Mouse (Mus musculus): Measurements from ENCODE around the gene Fndc3b. TPM values are rescaled to one million over a fixed set of nuclear protein-coding genes. Genes with fewer than 3 reads are reported as not detected.

Fndc3b gene
- polyA plus RNA-seq, 1 experiment from 2014 or later: 13.2 TPM

GRCm38 (mm10) chr3:27686732-27687491 lies 24.2 kb downstream of the Fndc3b start:
- 88% methylated on average over 19 of the region's 19 CpGs for WGBS
- H3K4me3 ChIP-seq (replicated peaks): no peak overlapping the region
- H3K27me3 ChIP-seq: no peaks in the 10 kb centered on the region
- H3K27ac ChIP-seq: no peak overlapping the region
- no peak overlapping the region for H3K4me2 ChIP-seq
- H3K4me1 ChIP-seq: peaks cover 3% of the 10 kb centered on the region; the same call in 1 of the 2 replicates
- H3K9ac ChIP-seq: no peak overlapping the region
- no peaks in the 10 kb centered on the region for H3K9me3 ChIP-seq
- no peaks in the 10 kb centered on the region for H3K36me3 ChIP-seq (replicated peaks)
- no peak for ATAC-seq (ENCODE audit: low FRiP score)

DNA sequence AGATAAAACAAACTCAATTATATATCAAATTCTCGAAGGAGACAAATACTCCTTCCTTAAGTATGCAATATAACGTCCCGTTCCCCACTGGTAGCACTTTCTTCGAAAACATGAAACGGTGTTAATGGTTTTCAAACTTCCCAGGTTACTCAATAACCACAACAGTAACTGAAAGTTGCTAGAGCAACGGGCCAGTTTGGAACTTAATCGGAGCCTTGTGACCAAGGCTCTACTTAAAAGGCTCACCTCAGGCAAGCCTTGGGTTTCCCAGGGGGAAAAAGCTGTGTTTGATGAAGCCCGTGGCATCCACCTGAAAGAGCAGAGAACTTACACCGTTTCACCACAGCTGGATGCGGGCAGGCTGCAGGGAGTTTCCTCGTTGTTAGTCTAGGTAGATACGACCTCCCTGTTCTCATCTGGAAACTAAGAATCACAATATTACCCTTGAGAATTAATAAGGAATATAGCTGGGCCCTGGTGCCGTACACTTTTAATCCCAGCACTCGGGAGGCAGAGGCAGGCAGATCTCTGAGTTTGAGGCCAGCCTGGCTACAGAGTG lies 25.4 kb downstream of the Fndc3b start:
- ATAC-seq (ENCODE audit: low FRiP score): no peak
- Histone ChIP-seq H3K27me3 (no peaks in the 10 kb centered on the region), H3K9ac (no peak overlapping the region), H3K4me1 (peaks cover 3% of the 10 kb centered on the region; the same call in 1 of the 2 replicates), H3K4me3 (replicated peaks) (no peak overlapping the region), H3K4me2 (no peak overlapping the region), H3K9me3 (no peaks in the 10 kb centered on the region), H3K27ac (no peak overlapping the region), H3K36me3 (replicated peaks) (no peaks in the 10 kb centered on the region)
- WGBS: 93% methylated on average over 14 of the region's 14 CpGs

GRCm38 (mm10) chr3:27685134-27685533 lies 26.0 kb downstream of the Fndc3b start:
- no peak for ATAC-seq (ENCODE audit: low FRiP score)
- H3K9ac ChIP-seq: no peak overlapping the region
- H3K27me3 ChIP-seq: no peaks in the 10 kb centered on the region
- H3K4me3 ChIP-seq (replicated peaks): no peak overlapping the region
- no peak overlapping the region for H3K4me2 ChIP-seq
- no peaks in the 10 kb centered on the region for H3K9me3 ChIP-seq
- H3K36me3 ChIP-seq (replicated peaks): no peaks in the 10 kb centered on the region
- 87% methylated on average over 6 of the region's 6 CpGs for WGBS
- H3K4me1 ChIP-seq: peaks cover 1% of the 10 kb centered on the region; the same call in 1 of the 2 replicates
- no peak overlapping the region for H3K27ac ChIP-seq

DNA sequence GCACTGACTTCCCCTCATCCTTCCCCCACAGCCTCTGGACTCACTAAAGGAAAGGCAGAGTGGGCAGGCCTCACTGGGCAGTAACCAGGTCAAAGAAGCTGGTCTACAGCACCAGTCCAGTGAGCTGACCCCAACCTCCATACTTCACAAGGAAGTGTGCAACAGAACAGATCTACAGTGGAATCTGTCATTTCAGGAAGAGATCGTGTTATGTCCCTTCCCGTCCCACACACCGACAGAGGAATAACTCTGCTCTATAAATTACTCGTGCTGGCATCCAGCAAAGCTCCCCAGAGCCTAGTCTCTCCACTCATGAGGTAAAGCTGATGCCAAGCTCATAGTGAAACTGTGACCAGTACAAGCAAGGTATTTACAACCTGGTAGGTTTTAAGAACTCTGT lies 27.7 kb downstream of the Fndc3b start:
- Histone ChIP-seq H3K4me1 (no peaks in the 10 kb centered on the region), H3K27me3 (no peaks in the 10 kb centered on the region), H3K36me3 (replicated peaks) (no peaks in the 10 kb centered on the region), H3K9me3 (no peaks in the 10 kb centered on the region), H3K4me3 (replicated peaks) (no peak overlapping the region), H3K27ac (no peak overlapping the region), H3K9ac (no peak overlapping the region), H3K4me2 (no peak overlapping the region)
- WGBS: 97% methylated on average over 4 of the region's 4 CpGs
- no peak for ATAC-seq (ENCODE audit: low FRiP score)

DNA sequence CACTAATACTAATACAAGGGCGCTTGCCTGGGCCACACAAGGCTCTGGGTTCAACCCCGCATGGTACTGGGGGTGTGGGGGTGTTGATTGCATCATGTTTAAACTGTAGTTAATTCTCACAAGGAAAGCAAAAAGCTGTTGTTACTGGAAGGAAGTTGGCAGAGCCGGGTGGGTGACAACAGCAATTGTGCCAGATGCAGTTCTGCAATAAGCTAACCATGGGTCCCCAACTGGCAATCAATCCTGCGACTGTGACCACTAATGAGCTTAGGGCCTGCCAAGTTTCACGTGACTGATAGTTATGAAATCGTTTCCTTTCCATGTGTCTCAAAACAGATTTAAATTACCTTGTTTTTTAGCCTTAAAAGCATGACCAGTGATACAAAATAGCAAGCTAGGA lies 33.5 kb downstream of the Fndc3b start:
- no peaks in the 10 kb centered on the region for H3K36me3 ChIP-seq (replicated peaks)
- no peak overlapping the region for H3K9ac ChIP-seq
- H3K27ac ChIP-seq: no peak overlapping the region
- peaks cover 6% of the 10 kb centered on the region; the same call in 1 of the 2 replicates for H3K4me1 ChIP-seq
- no peak overlapping the region for H3K4me2 ChIP-seq
- H3K9me3 ChIP-seq: no peaks in the 10 kb centered on the region
- 76% methylated on average over 6 of the region's 6 CpGs for WGBS
- no peak for ATAC-seq (ENCODE audit: low FRiP score)
- H3K27me3 ChIP-seq: no peaks in the 10 kb centered on the region
- no peak overlapping the region for H3K4me3 ChIP-seq (replicated peaks)

DNA sequence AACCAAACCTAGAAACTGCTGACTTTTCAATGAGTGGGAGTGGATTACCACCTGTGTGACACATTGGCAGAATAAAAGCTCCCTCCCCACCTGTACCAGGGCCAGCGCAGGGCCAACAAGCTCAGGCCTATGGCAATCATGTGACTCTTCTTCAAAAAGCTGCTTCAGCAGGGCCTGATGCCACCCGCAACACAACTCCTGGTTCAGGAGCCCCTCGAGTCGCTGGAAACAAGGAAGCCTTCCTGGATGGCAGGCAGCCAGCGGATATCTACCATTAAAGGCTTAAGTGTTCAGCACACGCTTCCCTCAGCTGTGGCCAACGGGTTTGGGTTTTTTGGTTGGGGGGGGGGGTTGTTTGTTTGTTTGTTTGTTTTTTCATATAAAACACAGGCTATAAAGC lies 37.4 kb downstream of the Fndc3b start:
- WGBS: 73% methylated on average over 7 of the region's 7 CpGs
- H3K9me3 ChIP-seq: no peaks in the 10 kb centered on the region
- ATAC-seq (ENCODE audit: low FRiP score): no peak
- no peak overlapping the region for H3K4me2 ChIP-seq
- H3K4me1 ChIP-seq: peaks cover 11% of the 10 kb centered on the region; the same call in 1 of the 2 replicates
- no peak overlapping the region for H3K27ac ChIP-seq
- H3K4me3 ChIP-seq (replicated peaks): no peak overlapping the region
- H3K9ac ChIP-seq: no peak overlapping the region
- H3K27me3 ChIP-seq: no peaks in the 10 kb centered on the region
- no peaks in the 10 kb centered on the region for H3K36me3 ChIP-seq (replicated peaks)

- no peaks in the 10 kb centered on the region for H3K9me3 ChIP-seq
- H3K36me3 ChIP-seq (replicated peaks): no peaks in the 10 kb centered on the region
- H3K4me3 ChIP-seq (replicated peaks): no peak overlapping the region
- H3K27me3 ChIP-seq: no peaks in the 10 kb centered on the region
- H3K4me2 ChIP-seq: no peak overlapping the region
- WGBS: 76% methylated on average over 12 of the region's 12 CpGs
- H3K27ac ChIP-seq: no peak overlapping the region
- ATAC-seq (ENCODE audit: low FRiP score): no peak
- peaks cover 11% of the 10 kb centered on the region; the same call in 1 of the 2 replicates for H3K4me1 ChIP-seq
- H3K9ac ChIP-seq: no peak overlapping the region
Observed at GRCm38 (mm10) chr3:27670416-27670815, 40.7 kb downstream of the Fndc3b start.

- Histone ChIP-seq H3K4me1 (peaks cover 4% of the 10 kb centered on the region; the same call in 1 of the 2 replicates), H3K27me3 (no peaks in the 10 kb centered on the region), H3K9ac (no peak overlapping the region), H3K36me3 (replicated peaks) (no peaks in the 10 kb centered on the region), H3K4me2 (no peak overlapping the region), H3K4me3 (replicated peaks) (no peak overlapping the region), H3K27ac (no peak overlapping the region), H3K9me3 (no peaks in the 10 kb centered on the region)
- ATAC-seq (ENCODE audit: low FRiP score): no peak
- WGBS: 80% methylated on average over 4 of the region's 4 CpGs
Observed at GRCm38 (mm10) chr3:27667280-27667679, 43.8 kb downstream of the Fndc3b start.

DNA sequence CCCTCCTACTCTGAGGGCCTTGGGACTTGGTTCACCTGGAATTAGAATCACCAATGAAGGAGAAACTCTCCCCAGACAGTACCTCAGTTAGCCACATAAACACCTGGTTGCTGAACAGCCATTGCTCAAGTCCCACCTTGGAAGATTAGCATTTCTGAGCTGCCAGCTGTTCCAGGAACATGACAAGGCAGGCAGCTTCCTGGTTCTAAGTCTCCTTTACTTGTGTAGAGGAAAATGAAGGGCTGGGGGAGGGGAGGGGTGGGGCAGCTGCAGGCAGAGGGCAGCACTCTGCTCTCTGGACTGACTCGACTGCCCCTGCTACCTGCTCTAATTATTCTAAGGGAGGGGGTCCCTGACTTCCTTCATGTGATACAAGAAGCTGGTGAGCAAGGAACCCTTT lies 45.8 kb downstream of the Fndc3b start:
- H3K4me2 ChIP-seq: no peak overlapping the region
- H3K36me3 ChIP-seq (replicated peaks): no peaks in the 10 kb centered on the region
- no peak overlapping the region for H3K27ac ChIP-seq
- H3K4me3 ChIP-seq (replicated peaks): no peak overlapping the region
- 13% methylated on average over 1 of the region's 1 CpGs for WGBS
- no peak overlapping the region for H3K9ac ChIP-seq
- no peaks in the 10 kb centered on the region for H3K4me1 ChIP-seq
- ATAC-seq (ENCODE audit: low FRiP score): no peak
- H3K9me3 ChIP-seq: no peaks in the 10 kb centered on the region
- H3K27me3 ChIP-seq: no peaks in the 10 kb centered on the region

- no peak for ATAC-seq (ENCODE audit: low FRiP score)
- H3K4me3 ChIP-seq (replicated peaks): no peak overlapping the region
- no peaks in the 10 kb centered on the region for H3K9me3 ChIP-seq
- no peaks in the 10 kb centered on the region for H3K27me3 ChIP-seq
- no peaks in the 10 kb centered on the region for H3K36me3 ChIP-seq (replicated peaks)
- 71% methylated on average over 5 of the region's 5 CpGs for WGBS
- no peaks in the 10 kb centered on the region for H3K4me1 ChIP-seq
- no peak overlapping the region for H3K4me2 ChIP-seq
- no peak overlapping the region for H3K9ac ChIP-seq
- no peak overlapping the region for H3K27ac ChIP-seq
Observed at GRCm38 (mm10) chr3:27663221-27663620, 47.9 kb downstream of the Fndc3b start.

- Histone ChIP-seq H3K9me3 (no peaks in the 10 kb centered on the region), H3K36me3 (replicated peaks) (no peaks in the 10 kb centered on the region), H3K27me3 (no peaks in the 10 kb centered on the region), H3K4me1 (peaks cover 9% of the 10 kb centered on the region), H3K4me3 (replicated peaks) (no peak overlapping the region), H3K27ac (no peak overlapping the region), H3K9ac (no peak overlapping the region), H3K4me2 (no peak overlapping the region)
- WGBS: 88% methylated on average over 4 of the region's 4 CpGs
- ATAC-seq (ENCODE audit: low FRiP score): no peak
Observed at GRCm38 (mm10) chr3:27658198-27658763, 52.8 kb downstream of the Fndc3b start.

DNA sequence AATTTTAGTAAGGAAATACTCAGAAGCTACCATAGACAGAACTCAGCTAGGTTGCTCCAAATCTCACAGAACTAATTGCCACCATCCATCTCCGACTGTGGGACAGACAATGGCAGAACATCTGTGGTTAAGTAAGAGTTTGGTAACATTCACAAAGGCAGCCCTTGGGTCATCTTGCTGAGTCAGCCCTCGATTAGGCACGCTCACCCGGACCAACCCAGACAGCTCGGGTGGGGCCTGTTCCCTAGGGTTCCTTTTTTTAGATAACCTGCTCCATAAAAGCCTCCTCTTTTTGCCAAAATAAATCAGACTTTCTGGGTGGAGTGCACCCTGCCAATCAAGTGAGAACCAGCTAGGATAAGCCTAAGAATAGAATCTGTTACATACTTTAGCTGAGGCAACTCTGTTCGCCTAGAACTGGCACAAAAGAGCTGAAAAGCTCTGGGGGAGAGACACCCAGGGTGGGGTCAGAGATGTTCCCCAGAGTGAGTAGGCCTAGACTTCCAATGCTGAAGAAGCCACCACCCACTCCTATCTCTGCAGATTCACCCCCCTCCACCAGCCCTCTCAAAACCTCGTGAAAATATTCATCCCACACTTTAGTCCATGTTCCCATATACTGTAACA lies 54.2 kb downstream of the Fndc3b start:
- no peak overlapping the region for H3K4me3 ChIP-seq (replicated peaks)
- no peak for ATAC-seq (ENCODE audit: low FRiP score)
- no peaks in the 10 kb centered on the region for H3K9me3 ChIP-seq
- H3K27ac ChIP-seq: no peak overlapping the region
- H3K36me3 ChIP-seq (replicated peaks): no peaks in the 10 kb centered on the region
- 65% methylated on average over 7 of the region's 7 CpGs for WGBS
- H3K27me3 ChIP-seq: no peaks in the 10 kb centered on the region
- H3K4me2 ChIP-seq: no peak overlapping the region
- H3K9ac ChIP-seq: no peak overlapping the region
- H3K4me1 ChIP-seq: peaks cover 13% of the 10 kb centered on the region

Data from forebrain, embryonic 12.5 days (tissue).